Mouse (Mus musculus) mature B cell (primary cell): ENCODE measurements around the gene Cdh6.

Experiments used
- in situ Hi-C: fragments of 300-500 bp; cut with MboI; formaldehyde crosslinking; loops from 2 replicates; pipeline ENCODE4 v1.14.3; 2019

Cdh6 gene

DNA sequence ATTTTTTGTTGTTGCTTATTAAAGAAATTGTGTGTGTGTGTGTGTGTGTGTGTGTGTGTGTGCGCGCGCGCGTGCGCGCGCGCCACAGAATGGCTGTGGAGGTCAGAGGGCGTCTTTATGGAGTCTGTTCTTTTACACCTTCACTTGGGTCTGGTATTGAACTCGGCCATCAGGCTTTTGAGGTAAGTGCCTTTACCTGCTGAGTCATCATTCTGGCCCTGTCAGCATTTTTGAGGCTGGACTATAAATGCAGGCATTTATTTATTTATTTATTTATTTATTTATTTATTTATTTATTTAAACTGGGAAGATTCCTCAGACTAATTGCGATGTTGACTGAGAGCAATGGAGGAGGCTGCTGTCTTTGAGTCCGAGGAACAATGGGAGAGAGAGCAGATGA, 109.8 kb downstream of the Cdh6 start:
- in situ Hi-C loops: no loop called here

DNA sequence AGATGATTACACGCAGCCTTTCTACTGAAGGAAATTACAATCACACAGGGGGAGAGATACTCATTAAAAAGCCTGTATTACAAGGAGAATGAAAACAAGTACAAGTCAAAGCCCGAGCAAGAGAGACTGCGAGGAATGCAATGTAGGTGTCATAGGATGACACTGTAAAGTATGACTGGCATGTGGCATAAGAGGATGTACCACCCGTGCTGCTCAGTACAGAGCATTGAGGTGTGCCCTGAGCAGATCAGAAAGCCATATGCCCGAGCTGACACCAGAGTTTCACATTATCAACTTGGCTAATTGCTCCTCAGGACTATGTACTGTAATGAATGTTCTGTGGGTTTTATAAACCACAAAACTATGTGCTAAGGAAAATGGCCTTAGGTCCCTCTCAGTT, 115.7 kb downstream of the Cdh6 start:
- in situ Hi-C loops: no loop called here

DNA sequence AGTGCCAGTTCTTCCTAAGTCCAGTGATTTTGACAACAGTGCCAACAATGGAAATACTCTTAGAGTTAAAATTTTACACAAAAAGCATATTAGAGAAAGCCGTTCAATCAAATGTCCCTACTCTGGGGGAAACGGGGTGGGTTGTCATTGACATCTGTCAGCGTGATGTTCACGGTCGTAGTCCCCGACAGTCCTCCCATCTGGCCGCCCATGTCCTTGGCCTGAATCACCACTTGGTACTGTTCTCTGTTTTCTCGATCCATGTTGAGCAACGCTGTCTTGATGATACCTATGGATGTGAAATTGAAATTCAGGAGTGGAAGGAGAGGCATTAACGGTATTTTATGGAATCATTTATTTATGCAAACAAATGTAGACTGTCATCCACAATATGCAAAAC, 116.2 kb downstream of the Cdh6 start:
- in situ Hi-C loops: no loop called here

DNA sequence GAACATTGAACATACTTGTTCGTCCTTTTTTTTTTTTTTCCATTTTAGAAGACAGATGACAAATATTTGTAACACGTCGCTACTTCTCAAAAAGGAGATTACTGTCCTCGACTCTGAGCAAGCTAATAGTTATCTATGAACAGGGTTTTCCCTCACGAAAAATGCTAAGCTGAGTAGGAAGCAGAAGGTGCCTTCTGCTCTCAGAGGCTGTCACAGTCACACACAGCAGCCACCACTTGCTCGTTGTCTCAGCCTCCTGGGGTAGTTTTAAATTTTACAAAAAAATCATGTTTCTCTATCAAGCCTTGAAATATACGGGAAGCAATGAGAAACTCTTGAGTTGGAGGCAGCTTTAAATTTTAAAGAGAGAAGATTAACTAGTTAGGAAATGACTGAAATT, 125.6 kb downstream of the Cdh6 start:
- in situ Hi-C loops: no loop called here

DNA sequence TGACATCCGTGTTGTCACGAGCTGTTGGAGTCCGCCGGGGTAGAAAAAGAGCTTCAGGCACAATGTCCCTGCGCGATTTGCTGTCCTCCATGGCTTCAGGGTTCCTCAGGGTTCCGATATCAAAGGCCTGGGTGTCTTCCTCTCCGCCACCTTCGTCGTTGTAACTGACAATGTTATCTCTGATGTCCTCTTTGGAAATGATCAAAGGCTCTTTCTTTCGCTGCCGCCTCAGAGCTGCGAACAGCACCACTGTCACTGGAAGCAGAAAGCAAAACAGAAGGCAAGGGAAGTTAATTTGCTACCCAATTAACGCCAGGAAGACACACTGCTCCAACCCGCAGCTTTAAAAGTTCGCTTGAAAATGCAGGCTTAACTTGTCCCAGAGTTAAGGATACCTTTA, 139.0 kb downstream of the Cdh6 start:
- in situ Hi-C loops: no loop called here

DNA sequence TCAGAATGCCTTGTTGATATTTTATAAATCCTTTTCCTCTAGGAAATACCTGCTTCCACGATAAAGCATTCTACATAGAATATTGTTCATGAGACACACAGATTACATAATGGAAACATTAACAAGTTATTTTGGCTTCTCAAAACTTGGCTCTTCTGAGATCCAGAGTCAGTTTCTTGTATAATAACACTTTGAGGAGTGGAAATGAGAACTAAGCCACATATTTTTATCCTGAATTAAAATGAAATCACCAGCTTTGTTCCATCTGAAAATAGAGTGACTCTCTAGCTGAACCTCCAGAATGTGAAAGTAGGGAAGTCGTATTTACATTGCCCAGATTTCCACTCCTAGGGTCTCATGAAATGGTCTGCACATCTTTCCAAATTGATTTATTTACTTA, 142.8 kb downstream of the Cdh6 start:
- in situ Hi-C loops: no loop called here

DNA sequence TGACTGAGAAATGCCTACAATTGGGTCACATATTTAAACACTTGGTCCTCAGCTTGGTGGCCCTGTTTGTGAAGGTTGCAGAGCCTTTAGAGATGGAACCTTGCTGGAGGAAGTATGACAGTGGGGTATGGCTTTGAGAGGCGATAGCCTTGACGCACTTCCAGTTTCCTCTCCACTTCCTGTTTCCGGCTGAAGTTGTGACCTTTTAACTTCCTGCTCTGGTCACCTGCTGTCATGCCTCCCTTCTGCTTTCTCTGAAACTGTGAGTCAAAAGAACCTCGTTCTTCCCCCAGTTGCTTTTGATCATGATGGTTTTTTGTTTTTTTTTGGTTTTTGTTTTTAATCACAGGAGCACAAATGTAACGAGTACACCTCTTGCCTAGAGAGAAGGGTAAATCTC, 146.0 kb downstream of the Cdh6 start:
- in situ Hi-C loops: no loop called here

DNA sequence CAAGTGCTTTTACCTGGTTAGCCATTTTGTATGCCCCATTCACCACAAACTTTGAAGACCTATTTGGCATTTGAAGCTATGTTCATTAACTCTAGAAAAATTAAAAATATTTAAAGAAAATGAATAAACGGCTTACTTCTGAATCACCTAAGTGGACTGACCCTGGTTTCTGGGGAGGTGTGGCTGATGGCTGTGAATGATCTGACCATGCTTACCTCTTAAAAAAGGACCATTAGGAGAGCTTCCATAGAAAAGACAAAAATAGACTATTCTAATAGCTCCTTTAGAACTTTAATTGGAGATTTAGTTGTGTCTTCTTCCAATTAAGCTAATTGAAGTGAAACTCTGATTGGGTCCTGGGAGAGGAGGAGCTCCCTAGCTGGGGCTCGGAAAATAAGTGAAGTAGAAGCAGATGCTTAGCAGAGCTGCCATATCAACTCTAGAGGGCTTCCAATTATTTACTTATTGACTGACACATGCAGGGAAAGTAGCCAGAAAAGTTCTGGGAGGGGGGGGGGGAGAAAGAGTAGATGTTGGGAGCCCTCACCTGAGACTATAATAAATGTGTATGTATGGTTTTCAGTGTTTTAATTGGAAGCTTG, 156.6 kb downstream of the Cdh6 start:
- in situ Hi-C loops: no loop called here

DNA sequence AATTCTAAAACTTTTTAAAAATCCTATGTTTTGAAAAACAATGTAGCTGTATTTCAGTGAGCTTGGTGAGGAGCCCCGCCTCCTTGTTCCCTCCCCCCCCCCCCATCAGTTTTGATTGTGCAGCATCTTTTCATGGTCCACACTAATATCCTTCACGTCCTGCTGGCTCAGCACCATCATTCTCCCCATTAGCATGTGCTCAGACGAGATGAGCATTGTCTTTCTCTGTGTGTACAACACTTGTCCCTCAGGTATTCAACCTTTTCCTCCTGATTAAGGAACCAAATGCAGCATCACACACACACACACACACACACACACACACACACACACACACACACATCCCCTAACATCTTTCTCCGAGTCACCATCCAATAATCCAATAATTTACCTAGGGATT, 164.7 kb downstream of the Cdh6 start:
- in situ Hi-C loops: no loop called here

DNA sequence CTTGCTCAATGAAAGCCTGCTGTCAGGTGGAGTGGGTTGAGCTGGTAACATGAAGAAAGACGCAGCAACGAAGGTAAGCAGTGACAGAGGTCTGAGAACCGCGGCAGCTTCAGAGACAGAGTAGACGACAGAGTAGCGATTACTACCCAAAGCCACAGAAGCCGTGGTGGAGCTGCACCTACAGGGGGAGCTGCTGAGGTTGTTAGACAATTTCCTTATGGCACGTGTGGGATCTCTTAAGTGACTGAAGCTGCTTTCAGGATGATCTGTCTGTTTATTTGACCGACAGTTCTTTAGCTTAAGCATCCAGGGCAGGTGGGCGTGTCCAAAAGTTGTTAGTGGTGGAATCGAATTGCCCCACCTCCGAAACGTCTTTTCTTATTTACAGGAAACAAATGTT, 167.5 kb downstream of the Cdh6 start:
- in situ Hi-C loops: no loop called here

DNA sequence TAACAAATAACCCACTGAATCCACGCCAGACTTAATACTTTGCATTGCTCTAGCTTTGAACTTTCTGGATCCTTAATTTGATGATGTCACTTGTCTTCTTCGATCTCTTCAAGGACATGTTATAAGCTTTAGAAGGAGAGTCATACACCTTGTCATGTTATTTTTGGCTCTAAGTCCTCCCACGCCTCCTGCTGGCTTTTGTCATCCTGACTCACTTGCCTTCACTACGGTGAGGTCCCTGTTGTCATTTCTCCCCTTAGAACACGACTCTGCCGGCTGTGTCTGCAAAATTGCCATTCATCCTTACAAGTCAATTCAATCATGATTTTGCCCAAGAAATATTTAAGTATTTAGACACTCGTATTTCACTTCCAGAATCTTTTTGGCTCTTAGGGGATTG, 171.9 kb downstream of the Cdh6 start:
- in situ Hi-C loops: no loop called here

DNA sequence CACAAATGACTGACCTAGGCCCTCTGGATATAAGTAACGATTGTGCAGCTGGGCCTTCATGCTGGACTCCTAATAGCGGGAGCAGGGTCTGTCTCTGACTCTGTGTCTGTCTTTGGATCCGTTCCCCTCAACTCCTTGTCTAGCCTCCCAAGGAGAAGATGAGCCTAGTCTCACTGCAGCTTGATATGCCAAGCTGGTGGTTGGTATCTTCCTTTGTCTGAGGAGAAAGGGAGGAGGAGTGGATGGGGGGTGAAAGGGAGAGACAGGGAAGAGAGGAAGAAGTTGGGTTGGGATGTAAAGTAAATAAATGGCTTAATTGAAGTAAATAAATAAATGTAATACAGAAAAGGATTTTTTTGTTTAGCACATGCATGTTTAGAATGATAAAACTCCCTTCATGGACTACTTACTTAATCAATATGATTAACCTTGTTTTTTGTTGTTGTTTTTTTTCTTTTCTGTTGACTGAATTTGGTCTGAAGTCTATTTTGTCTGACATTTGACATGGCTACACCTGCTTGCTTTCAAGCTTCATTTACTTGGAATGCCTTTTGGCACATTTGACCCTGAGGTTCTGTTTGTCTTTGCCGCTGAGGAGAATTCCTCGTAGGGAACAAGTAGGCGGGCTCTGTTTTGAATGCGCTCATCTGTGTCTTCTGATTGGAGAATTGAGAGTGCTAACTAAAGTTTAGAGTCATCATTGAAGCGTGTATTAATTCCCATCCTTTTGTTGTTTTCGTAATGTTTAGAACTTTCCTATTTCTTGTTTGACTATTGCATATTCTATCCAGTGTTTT, 178.7 kb downstream of the Cdh6 start:
- in situ Hi-C loops: no loop called here
